Mouse (Mus musculus) liver, adult 2 months (tissue): ENCODE measurements around the gene Akt1.

ENCODE experiments used
- CTCF ChIP-seq: fragments of 200-500 bp; IDR thresholded peaks from 2 replicates; pipeline ENCODE4 v1.5.1; 2011; ENCODE audit warnings: low read depth, low read length, control low read depth
- POLR2A ChIP-seq: fragments of 200-500 bp; IDR thresholded peaks from 2 replicates; pipeline ENCODE4 v1.6.1; 2011; ENCODE audit warnings: low read length, control low read depth; ENCODE audit not compliant: insufficient read depth; ENCODE audit errors: extremely low read depth

GRCm38 (mm10) chr12:112693185-112694126 lies 18.8 kb upstream of the Akt1 start:
- no peak; the same call in 1 of the 2 replicates for TF ChIP-seq CTCF
- TF ChIP-seq POLR2A: peak; percentile 89
